Mouse (Mus musculus): ENCODE results near the gene Cd163. TPM values are rescaled to one million over a fixed set of nuclear protein-coding genes. Genes with fewer than 3 reads are reported as not detected.
"Not testable (repeated sequence)": the region's sequence is repeated elsewhere in the genome, so short reads cannot be mapped to it uniquely, and the experiment has no call there.

The Cd163 gene
- polyA plus RNA-seq (2017; shearing (Covaris generic)): not detected

GRCm38 (mm10) chr6:124304356-124304755, at the start of gene Cd163:
Gene Cd163, plus strand, starts transcription at chr6:124304656.
- no peak for ATAC-seq

- no peak for ATAC-seq
Observed at GRCm38 (mm10) chr6:124255721-124256470, 48.6 kb upstream of the Cd163 start.

- peak; percentile 56 for ATAC-seq
Observed at GRCm38 (mm10) chr6:124260198-124260931, 44.1 kb upstream of the Cd163 start.

GRCm38 (mm10) chr6:124262696-124263095, 41.8 kb upstream of the Cd163 start:
- peak; percentile 54 for ATAC-seq

- ATAC-seq: no peak
Observed at GRCm38 (mm10) chr6:124273231-124273880, 31.1 kb upstream of the Cd163 start.

GRCm38 (mm10) chr6:124277641-124278040, 26.8 kb upstream of the Cd163 start:
- ATAC-seq: no peak

GRCm38 (mm10) chr6:124278291-124278690, 26.2 kb upstream of the Cd163 start:
- no peak for ATAC-seq

GRCm38 (mm10) chr6:124282731-124283130, 21.7 kb upstream of the Cd163 start:
- ATAC-seq: no peak

- ATAC-seq: not testable (repeated sequence)
Observed at GRCm38 (mm10) chr6:124297378-124297777, 7.1 kb upstream of the Cd163 start.

GRCm38 (mm10) chr6:124301447-124302192, 2.8 kb upstream of the Cd163 start:
- ATAC-seq: no peak

- no peak for ATAC-seq
Observed at GRCm38 (mm10) chr6:124308935-124309334, 4.5 kb downstream of the Cd163 start.

- no peak for ATAC-seq
Observed at GRCm38 (mm10) chr6:124312292-124312691, 7.8 kb downstream of the Cd163 start.

GRCm38 (mm10) chr6:124320371-124320770, 15.9 kb downstream of the Cd163 start:
- no peak for ATAC-seq

GRCm38 (mm10) chr6:124321481-124322475, 17.3 kb downstream of the Cd163 start:
- ATAC-seq: no peak

GRCm38 (mm10) chr6:124328394-124328991, 24.0 kb downstream of the Cd163 start:
- no peak for ATAC-seq

- ATAC-seq: no peak
Observed at GRCm38 (mm10) chr6:124329622-124330021, 25.2 kb downstream of the Cd163 start.

GRCm38 (mm10) chr6:124345096-124345495, 40.6 kb downstream of the Cd163 start:
- ATAC-seq: no peak

GRCm38 (mm10) chr6:124346613-124347012, 42.2 kb downstream of the Cd163 start:
- ATAC-seq: no peak

GRCm38 (mm10) chr6:124353246-124353645, 48.8 kb downstream of the Cd163 start:
- no peak for ATAC-seq

- no peak for ATAC-seq
Observed at GRCm38 (mm10) chr6:124358953-124359352, 54.5 kb downstream of the Cd163 start.

GRCm38 (mm10) chr6:124360549-124360948, 56.1 kb downstream of the Cd163 start:
- ATAC-seq: no peak

Data from inflammation-experienced regulatory T-cells, adult 6 months (primary cell).